ENCODE assay signal across 15 mouse cellular contexts in the genomic region with DNA sequence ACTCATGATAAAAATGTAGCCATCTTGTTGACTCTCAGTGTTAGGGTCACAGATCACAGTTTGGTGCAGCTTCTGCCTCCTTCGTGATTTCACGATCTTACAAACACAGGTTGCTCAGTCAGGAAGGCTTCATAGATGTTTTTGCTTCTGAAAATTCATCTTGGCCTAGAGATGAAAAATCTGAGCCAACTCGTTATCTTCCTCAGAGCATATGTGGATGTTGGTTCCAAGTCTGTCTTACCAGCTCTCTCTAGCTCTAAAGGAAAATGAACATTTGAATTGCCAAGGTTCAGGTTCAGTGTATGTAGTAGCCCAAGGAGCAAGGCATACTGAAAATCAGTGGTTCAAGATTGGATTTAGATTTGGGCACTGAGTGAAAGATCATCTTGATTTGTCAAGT.
"Had no signal": no experiment of that assay in that cellular context is flagged by ENCODE, and none has a peak within 500 bp of the region (broad histone marks: within the 10 kb centered on the region; RNA-seq: fewer than 3 reads in every experiment).

No protein-coding gene starts in this region.

- H3K27me3 ChIP-seq: liver, embryonic 13.5 days; stomach, embryonic 15.5 days had no signal

- H3K4me3 ChIP-seq: left cerebral cortex, adult 2 months; liver, embryonic 13.5 days; stomach, embryonic 15.5 days had no signal

- H3K4me2 ChIP-seq: liver, embryonic 13.5 days; midbrain, embryonic 11.5 days; stomach, embryonic 15.5 days had no signal

- H3K9me3 ChIP-seq: liver, embryonic 13.5 days; stomach, embryonic 15.5 days had no signal

- DNase-seq: kidney, adult 2 months; kidney, postnatal 25 days; liver, embryonic 13.5 days; lung, adult 2 months; lung, postnatal 14 days; lung, postnatal 4 days; midbrain, embryonic 14.5 days; right cerebral cortex, postnatal 14 days; spleen, adult 18-20 months; thymus, adult 18-20 months; thymus, postnatal 36 days had no signal

- H3K9ac ChIP-seq: liver, embryonic 13.5 days; stomach, embryonic 15.5 days had no signal

- H3K4me1 ChIP-seq: liver, embryonic 13.5 days; stomach, embryonic 15.5 days had no signal

- H3K36me3 ChIP-seq: liver, embryonic 13.5 days; stomach, embryonic 15.5 days had no signal

- H3K27ac ChIP-seq: kidney, postnatal 0 days; left cerebral cortex, adult 2 months; liver, embryonic 13.5 days; stomach, embryonic 15.5 days had no signal
